13 mouse cellular contexts compared by ENCODE assay signal in genomic region chr2:105298888-105299287, GRCm38 (mm10).
A peak's percentile ranks its signal among the peaks of the same experiment; 100 is the strongest.
DNase-seq lines count a peak whose midpoint lies in the region; ATAC-seq and TF ChIP-seq lines count a peak whose summit lies in the region.
"Had no signal": no experiment of that assay in that cellular context is flagged by ENCODE, and none has a peak within 500 bp of the region (broad histone marks: within the 10 kb centered on the region; RNA-seq: fewer than 3 reads in every experiment).

No protein-coding gene starts in this region.

- H3K27ac ChIP-seq in liver, embryonic 12.5 days: no peak overlapping the region
- no peak overlapping the region for H3K27ac ChIP-seq in liver, postnatal 0 days (ENCODE audit: low read depth)
- no peak overlapping the region for H3K27ac ChIP-seq in forebrain, embryonic 15.5 days (replicated peaks)
- H3K27ac ChIP-seq: embryonic facial prominence, embryonic 10.5 days; heart, embryonic 10.5 days; hindbrain, embryonic 15.5 days; limb, embryonic 10.5 days; macrophage had no signal

- H3K9me3 ChIP-seq in liver, embryonic 12.5 days (replicated peaks): no peaks in the 10 kb centered on the region
- H3K9me3 ChIP-seq in E14TG2a.4 (ENCODE audit: low read length): no peaks in the 10 kb centered on the region
- 0 out of 2 replicates have a peak, but pooled peaks cover 4% of the 10 kb centered on the region for H3K9me3 ChIP-seq in liver, postnatal 0 days (ENCODE audit: low read length)
- H3K9me3 ChIP-seq in forebrain, embryonic 15.5 days: no peaks in the 10 kb centered on the region
- H3K9me3 ChIP-seq: embryonic facial prominence, embryonic 10.5 days; heart, embryonic 10.5 days; hindbrain, embryonic 15.5 days; limb, embryonic 10.5 days had no signal

- no peak overlapping the region for H3K4me3 ChIP-seq in liver, embryonic 12.5 days
- H3K4me3 ChIP-seq in E14TG2a.4 (replicated peaks; ENCODE audit: low read length): no peak overlapping the region
- H3K4me3 ChIP-seq in liver, postnatal 0 days (ENCODE audit: low read depth, low read length): no peak overlapping the region
- no peak overlapping the region for H3K4me3 ChIP-seq in forebrain, embryonic 15.5 days
- H3K4me3 ChIP-seq: embryonic facial prominence, embryonic 10.5 days; heart, embryonic 10.5 days; hindbrain, embryonic 15.5 days; limb, embryonic 10.5 days had no signal

- peak; percentile 96 for TF ChIP-seq CTCF in E14TG2a.4 (conservative IDR thresholded peaks at IDR 0.05; ENCODE audit: low read length)
- TF ChIP-seq CTCF in liver, postnatal 0 days (IDR thresholded peaks at IDR 0.05; ENCODE audit: low read depth): peak; percentile 48

- DNase-seq in liver (peak; percentile 48), MEL-GATA-1-ER (ENCODE audit: extremely low read depth, low read depth) (peak; percentile 11)
- DNase-seq in liver, postnatal 0 days: no peak
- DNase-seq in cerebellum, postnatal 36 days: no peak

- TF ChIP-seq EP300 in liver, postnatal 0 days (IDR thresholded peaks at IDR 0.05; ENCODE audit: low read depth): no peak

- no peak overlapping the region for H3K4me2 ChIP-seq in liver, embryonic 12.5 days
- no peak overlapping the region for H3K4me2 ChIP-seq in liver, postnatal 0 days (ENCODE audit: low read depth, low read length)
- H3K4me2 ChIP-seq in forebrain, embryonic 15.5 days (replicated peaks): no peak overlapping the region
- H3K4me2 ChIP-seq: hindbrain, embryonic 15.5 days had no signal

- WGBS in liver, embryonic 12.5 days (ENCODE audit: insufficient replicate concordance): 70% methylated on average over 1 of the region's 1 CpGs
- 82% methylated on average over 1 of the region's 1 CpGs for WGBS in liver, postnatal 0 days (ENCODE audit: insufficient replicate concordance)
- WGBS in forebrain, embryonic 15.5 days: 96% methylated on average over 1 of the region's 1 CpGs

- no peaks in the 10 kb centered on the region for H3K36me3 ChIP-seq in liver, embryonic 12.5 days
- no peaks in the 10 kb centered on the region for H3K36me3 ChIP-seq in E14TG2a.4 (ENCODE audit: insufficient read depth, low read length)
- no peaks in the 10 kb centered on the region for H3K36me3 ChIP-seq in liver, postnatal 0 days (replicated peaks; ENCODE audit: insufficient read depth, low read length)
- H3K36me3 ChIP-seq in forebrain, embryonic 15.5 days: no peaks in the 10 kb centered on the region
- H3K36me3 ChIP-seq: embryonic facial prominence, embryonic 10.5 days; heart, embryonic 10.5 days; hindbrain, embryonic 15.5 days; limb, embryonic 10.5 days had no signal

- H3K4me1 ChIP-seq in liver, embryonic 12.5 days: no peaks in the 10 kb centered on the region
- H3K4me1 ChIP-seq in E14TG2a.4 (replicated peaks; ENCODE audit: low read depth, low read length): peaks cover 11% of the 10 kb centered on the region
- H3K4me1 ChIP-seq in liver, postnatal 0 days (ENCODE audit: insufficient read depth): no peaks in the 10 kb centered on the region
- H3K4me1 ChIP-seq in forebrain, embryonic 15.5 days: peaks cover 4% of the 10 kb centered on the region; the same call in 1 of the 2 replicates
- H3K4me1 ChIP-seq: limb, embryonic 10.5 days had no signal

- no peaks in the 10 kb centered on the region for H3K27me3 ChIP-seq in liver, embryonic 12.5 days (replicated peaks)
- peaks cover 13% of the 10 kb centered on the region for H3K27me3 ChIP-seq in E14TG2a.4 (ENCODE audit: insufficient read depth, low read length)
- H3K27me3 ChIP-seq in liver, postnatal 0 days (ENCODE audit: insufficient read depth, low read length): no peaks in the 10 kb centered on the region
- peaks cover 11% of the 10 kb centered on the region; the same call in 1 of the 2 replicates for H3K27me3 ChIP-seq in forebrain, embryonic 15.5 days

- H3K9ac ChIP-seq in liver, embryonic 12.5 days: no peak overlapping the region
- no peak overlapping the region for H3K9ac ChIP-seq in liver, postnatal 0 days (replicated peaks)
- H3K9ac ChIP-seq in forebrain, embryonic 15.5 days (replicated peaks): no peak overlapping the region
- H3K9ac ChIP-seq: hindbrain, embryonic 15.5 days had no signal

- no peak for ATAC-seq in liver, embryonic 12.5 days
- no peak for ATAC-seq in liver, postnatal 0 days
- ATAC-seq in forebrain, embryonic 15.5 days (replicated peaks): no peak
- ATAC-seq: forebrain, embryonic 16.5 days had no signal

Comparison
In these comparisons a context has a peak if more than half of its experiments do, and no peak if none do; other contexts are left out.
1. DNase-seq: peak in liver (single experiment) and MEL-GATA-1-ER (single experiment); none in liver, postnatal 0 days (single experiment) and cerebellum, postnatal 36 days (0 of 2).